Mouse (Mus musculus) liver, embryonic 14.5 days (tissue): ENCODE measurements around the gene Stat3.

Experiments used
- CTCF ChIP-seq: IDR thresholded peaks from 2 replicates; pipeline ENCODE4 v1.5.1; 2016; ENCODE audit warnings: antibody characterized with exemption, low read depth, control low read depth
- EP300 ChIP-seq: IDR thresholded peaks from 2 replicates; pipeline ENCODE4 v1.6.1; 2016; ENCODE audit warnings: antibody characterized with exemption, low read depth

- TF ChIP-seq EP300 (no peak), CTCF (no peak)
These were observed 24.8 kb upstream of the Stat3 start for GRCm38 (mm10) chr11:100964180-100964579.
